Mouse (Mus musculus) limb, embryonic 14.5 days (tissue): ENCODE measurements around the gene Get4. TPM values are rescaled to one million over a fixed set of nuclear protein-coding genes. Genes with fewer than 3 reads are reported as not detected.

Source experiments
- ATAC-seq: fragments of 200-750 bp; cut with Nextera tagmentation; 2 replicates; pipeline ENCODE4 v1.8.0; 2017; ENCODE audit warnings: low read depth, moderate number of reproducible peaks, moderate TSS enrichment; ENCODE audit not compliant: low FRiP score
- DNase-seq: peaks from one replicate; pipeline ENCODE4 v3.0.0-alpha.2; 2015; ENCODE audit warnings: low spot score
- H3K27ac ChIP-seq: fragments of 300-500 bp; sonication (generic); replicated peaks from 2 replicates; pipeline ENCODE4 v1.5.1; 2014; ENCODE audit warnings: low read depth, mild to moderate bottlenecking, low read length, moderate library complexity, mixed read lengths
- H3K27me3 ChIP-seq: fragments of 300-500 bp; sonication (generic); 2 replicates; pipeline ENCODE4 v1.6.1; 2014; ENCODE audit warnings: low read length, mixed read lengths; ENCODE audit not compliant: control insufficient read depth, insufficient read depth
- H3K36me3 ChIP-seq: fragments of 300-500 bp; sonication (generic); 2 replicates; pipeline ENCODE4 v1.6.1; 2014; ENCODE audit warnings: mild to moderate bottlenecking, low read length, moderate library complexity, mixed read lengths; ENCODE audit not compliant: control insufficient read depth, insufficient read depth
- H3K4me1 ChIP-seq: fragments of 300-500 bp; sonication (generic); 2 replicates; pipeline ENCODE4 v1.6.1; 2014; ENCODE audit warnings: antibody characterized with exemption, low read length, mixed read lengths; ENCODE audit not compliant: control insufficient read depth, insufficient read depth
- H3K4me2 ChIP-seq: fragments of 300-500 bp; sonication (generic); replicated peaks from 2 replicates; pipeline ENCODE4 v1.6.1; 2014; ENCODE audit warnings: low read depth, mild to moderate bottlenecking, low read length, moderate library complexity; ENCODE audit not compliant: severe bottlenecking
- H3K4me3 ChIP-seq: fragments of 300-500 bp; sonication (generic); replicated peaks from 2 replicates; pipeline ENCODE4 v1.5.1; 2014; ENCODE audit warnings: low read length
- H3K9ac ChIP-seq: fragments of 300-500 bp; sonication (generic); 2 replicates; pipeline ENCODE4 v1.6.1; 2014; ENCODE audit warnings: mild to moderate bottlenecking, low read depth, low read length, moderate library complexity; ENCODE audit not compliant: severe bottlenecking
- H3K9me3 ChIP-seq: fragments of 300-500 bp; sonication (generic); 2 replicates; pipeline ENCODE4 v1.6.1; 2016; ENCODE audit warnings: low read length; ENCODE audit not compliant: control insufficient read depth
- POLR2A ChIP-seq: fragments of 200-500 bp; IDR thresholded peaks from 2 replicates; pipeline ENCODE4 v1.8.0; 2012; ENCODE audit warnings: inconsistent platforms, mild to moderate bottlenecking, moderate library complexity, borderline replicate concordance; ENCODE audit not compliant: insufficient read depth, insufficient read length; ENCODE audit errors: extremely low read depth
- WGBS: fragments of 180-500 bp; shearing (Covaris S2); extraction: QIAGEN DNeasy Blood & Tissue Kit; methylation state at CpG from one replicate; pipeline ENCODE4 v1.1.7; 2014; 5-methylcytosine and 5-hydroxymethylcytosine counted together
- polyA plus RNA-seq, 2 experiments: library from polyadenylated mRNA; depleted of rRNA in 1 of 2; stranded (reverse) in 1 of 2; unstranded in 1 of 2; fragments of >200 nt; fragmentation: Nextera tagmentation in 1 of 2; extraction: Ambion mirVana in 1 of 2; gene quantifications; 2 replicates each; pipeline versions ENCODE4 v1.2.1 to v1.2.3; 2012 to 2014

Gene Get4
- polyA plus RNA-seq, 2 experiments, result 136 to 152 TPM

DNA sequence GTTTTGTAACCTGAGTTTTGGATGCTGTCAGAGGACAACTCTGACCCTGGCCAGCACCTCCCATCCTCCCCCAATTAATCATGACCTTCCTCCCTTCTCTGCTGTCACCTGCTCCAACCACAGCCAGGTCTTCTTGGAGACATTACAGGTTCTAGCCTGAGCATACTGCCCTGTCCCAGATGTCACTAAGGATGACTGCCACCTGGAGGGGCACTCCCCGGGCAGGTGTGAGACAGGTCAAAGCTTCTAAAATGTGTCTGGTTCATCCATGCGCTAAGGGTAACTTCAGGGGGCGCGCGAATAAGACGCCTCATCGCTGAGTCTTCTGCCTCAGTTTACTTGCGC lies 416 bp upstream of the Get4 start:
- peak overlapping the region; percentile 78 for H3K9ac ChIP-seq
- H3K27me3 ChIP-seq, result no peaks in the 10 kb centered on the region
- peak overlapping the region; percentile 80 for H3K4me3 ChIP-seq
- peak overlapping the region; percentile 64 for H3K4me2 ChIP-seq
- peak overlapping the region; percentile 80; the same call in 1 of the 2 replicates for H3K27ac ChIP-seq
- DNase-seq, result no peak
- TF ChIP-seq POLR2A, result no peak
- H3K9me3 ChIP-seq, result no peaks in the 10 kb centered on the region
- peak; percentile 1; the same call in 1 of the 2 replicates for ATAC-seq
- peaks cover 36% of the 10 kb centered on the region for H3K36me3 ChIP-seq
- 1% methylated on average over 8 of the region's 8 CpGs for WGBS
- H3K4me1 ChIP-seq, result peaks cover 8% of the 10 kb centered on the region

GRCm38 (mm10) chr5:139252910-139253245 lies 754 bp downstream of the Get4 start:
- 0% methylated on average over 7 of the region's 7 CpGs for WGBS
- peaks cover 31% of the 10 kb centered on the region for H3K36me3 ChIP-seq
- peak overlapping the region; percentile 77 for H3K9ac ChIP-seq
- DNase-seq, result no peak
- peak overlapping the region; percentile 64 for H3K4me2 ChIP-seq
- H3K4me3 ChIP-seq, result peak overlapping the region; percentile 80
- peaks cover 8% of the 10 kb centered on the region for H3K4me1 ChIP-seq
- H3K27ac ChIP-seq, result peak overlapping the region; percentile 85
- ATAC-seq, result peak; percentile 10; the same call in 1 of the 2 replicates
- H3K9me3 ChIP-seq, result no peaks in the 10 kb centered on the region
- no peaks in the 10 kb centered on the region for H3K27me3 ChIP-seq
- TF ChIP-seq POLR2A, result no peak

DNA sequence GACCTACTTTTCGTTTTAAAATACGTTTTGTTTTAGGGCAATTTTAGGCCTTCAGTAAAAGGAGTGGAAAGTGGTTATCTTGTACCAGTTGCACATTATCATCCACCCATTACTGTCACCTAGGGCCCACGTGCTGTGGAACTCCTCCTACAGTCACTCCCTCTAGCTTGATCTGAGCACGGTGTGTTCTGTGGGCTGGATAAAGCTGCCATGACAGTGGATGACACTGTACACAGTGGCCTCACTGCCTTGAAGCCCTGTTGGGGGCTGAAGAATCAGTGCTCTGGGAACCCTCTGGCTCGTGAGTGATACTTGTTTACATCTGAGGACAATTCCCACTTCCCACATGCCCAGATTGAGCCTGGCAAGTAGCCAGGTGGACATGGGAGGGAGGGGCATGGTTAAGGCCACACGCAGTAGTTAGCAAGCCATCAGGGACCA lies 1.2 kb downstream of the Get4 start:
- Histone ChIP-seq H3K4me2 (peak overlapping the region; percentile 64), H3K27me3 (no peaks in the 10 kb centered on the region), H3K9ac (peak overlapping the region; percentile 77), H3K27ac (peak overlapping the region; percentile 85; the same call in 1 of the 2 replicates), H3K9me3 (no peaks in the 10 kb centered on the region), H3K4me1 (peaks cover 8% of the 10 kb centered on the region), H3K4me3 (peak overlapping the region; percentile 80), H3K36me3 (peaks cover 26% of the 10 kb centered on the region)
- TF ChIP-seq POLR2A, result no peak
- ATAC-seq (no peak), DNase-seq (no peak)
- WGBS, result 4% methylated on average over 6 of the region's 6 CpGs

GRCm38 (mm10) chr5:139254938-139255337 lies 2.8 kb downstream of the Get4 start:
- no peak for DNase-seq
- Histone ChIP-seq H3K4me1 (peaks cover 8% of the 10 kb centered on the region), H3K9me3 (no peaks in the 10 kb centered on the region), H3K27ac (no peak overlapping the region), H3K4me3 (no peak overlapping the region), H3K4me2 (no peak overlapping the region), H3K27me3 (no peaks in the 10 kb centered on the region), H3K9ac (0 out of 2 replicates have a peak overlapping the region, but pooled peaks have one; percentile 16), H3K36me3 (peaks cover 21% of the 10 kb centered on the region)
- ATAC-seq, result no peak
- TF ChIP-seq POLR2A, result no peak
- 86% methylated on average over 6 of the region's 6 CpGs for WGBS

DNA sequence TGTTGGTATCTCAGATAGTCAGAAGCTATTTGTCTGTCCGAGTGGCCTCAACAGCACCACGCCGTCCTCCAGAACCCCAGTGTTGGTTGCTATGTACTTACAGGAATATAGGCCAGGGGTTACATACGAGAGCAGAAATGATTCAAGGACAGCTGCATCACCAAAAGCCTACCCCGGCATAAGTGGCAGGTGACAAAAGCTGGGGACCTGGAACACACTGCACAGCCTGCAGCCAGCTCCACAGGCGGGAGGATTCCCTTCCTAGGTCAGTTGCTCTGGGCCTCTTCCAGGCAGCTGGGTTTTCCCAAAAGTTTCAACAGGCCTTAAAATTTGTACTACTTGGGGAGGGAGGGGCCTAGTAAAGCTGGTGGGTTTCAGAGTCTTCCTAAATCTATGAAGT lies 3.7 kb downstream of the Get4 start:
- ATAC-seq (no peak), DNase-seq (no peak)
- Histone ChIP-seq H3K27ac (no peak overlapping the region), H3K9me3 (no peaks in the 10 kb centered on the region), H3K27me3 (no peaks in the 10 kb centered on the region), H3K4me3 (no peak overlapping the region), H3K36me3 (peaks cover 26% of the 10 kb centered on the region), H3K4me2 (no peak overlapping the region), H3K4me1 (peaks cover 8% of the 10 kb centered on the region), H3K9ac (no peak overlapping the region)
- no peak for TF ChIP-seq POLR2A
- WGBS, result 89% methylated on average over 6 of the region's 6 CpGs
